Mouse (Mus musculus): ENCODE results near the gene Tas2r105. TPM values are rescaled to one million over a fixed set of nuclear protein-coding genes. Genes with fewer than 3 reads are reported as not detected.

Gene Tas2r105
- polyA plus RNA-seq (2015; fragmentation: Nextera tagmentation; extraction: Ambion mirVana), result not detected in 2 replicates

- WGBS, result 80% methylated on average over 1 of the region's 1 CpGs
- H3K27me3 ChIP-seq, result no peaks in the 10 kb centered on the region
- H3K4me1 ChIP-seq, result no peaks in the 10 kb centered on the region
- peaks cover 5% of the 10 kb centered on the region; the same call in 1 of the 2 replicates for H3K9me3 ChIP-seq
- H3K9ac ChIP-seq, result no peak within 1 kb of the TSS
- ATAC-seq (ENCODE audit: insufficient number of reproducible peaks, insufficient read depth, low FRiP score, low TSS enrichment, low read depth), result no peak
- no peaks in the 10 kb centered on the region for H3K36me3 ChIP-seq
- H3K27ac ChIP-seq, result no peak within 1 kb of the TSS
- H3K4me2 ChIP-seq, result no peak within 1 kb of the TSS
- no peak within 1 kb of the TSS for H3K4me3 ChIP-seq
Measured at GRCm38 (mm10) chr6:131687395-131687794, at the start of gene Tas2r105. Tas2r105 (minus strand) TSS chr6:131687495.

GRCm38 (mm10) chr6:131712803-131713202, 25.5 kb upstream of the Tas2r105 start:
- Histone ChIP-seq H3K27ac (no peak overlapping the region), H3K4me1 (no peaks in the 10 kb centered on the region), H3K4me2 (no peak overlapping the region), H3K4me3 (no peak overlapping the region), H3K9me3 (peaks cover 6% of the 10 kb centered on the region; the same call in 1 of the 2 replicates), H3K36me3 (no peaks in the 10 kb centered on the region), H3K27me3 (no peaks in the 10 kb centered on the region), H3K9ac (no peak overlapping the region)
- 43% methylated on average over 7 of the region's 7 CpGs for WGBS
- no peak for ATAC-seq (ENCODE audit: insufficient number of reproducible peaks, insufficient read depth, low FRiP score, low TSS enrichment, low read depth)

GRCm38 (mm10) chr6:131689963-131690362, 2.7 kb upstream of the Tas2r105 start, which contains the start of gene Tas2r114:
Tas2r114 (minus strand) TSS chr6:131690063.
- H3K27ac ChIP-seq, result no peak within 1 kb of the TSS
- no peak within 1 kb of the TSS for H3K4me2 ChIP-seq
- ATAC-seq (ENCODE audit: insufficient number of reproducible peaks, insufficient read depth, low FRiP score, low TSS enrichment, low read depth), result no peak
- H3K27me3 ChIP-seq, result no peaks in the 10 kb centered on the region
- H3K4me1 ChIP-seq, result no peaks in the 10 kb centered on the region
- H3K36me3 ChIP-seq, result no peaks in the 10 kb centered on the region
- H3K4me3 ChIP-seq, result no peak within 1 kb of the TSS
- peaks cover 5% of the 10 kb centered on the region; the same call in 1 of the 2 replicates for H3K9me3 ChIP-seq
- H3K9ac ChIP-seq, result no peak within 1 kb of the TSS

GRCm38 (mm10) chr6:131685644-131686043, 1.7 kb downstream of the Tas2r105 start, which contains the start of gene Tas2r104:
Tas2r104 (minus strand) TSS chr6:131685744.
- no peak for ATAC-seq (ENCODE audit: insufficient number of reproducible peaks, insufficient read depth, low FRiP score, low TSS enrichment, low read depth)
- Histone ChIP-seq H3K4me3 (no peak within 1 kb of the TSS), H3K27ac (no peak within 1 kb of the TSS), H3K9ac (no peak within 1 kb of the TSS), H3K4me2 (no peak within 1 kb of the TSS), H3K9me3 (no peaks in the 10 kb centered on the region; the same call in 1 of the 2 replicates), H3K36me3 (no peaks in the 10 kb centered on the region), H3K27me3 (no peaks in the 10 kb centered on the region), H3K4me1 (no peaks in the 10 kb centered on the region)
- WGBS, result 73% methylated on average over 1 of the region's 1 CpGs

- H3K4me2 ChIP-seq, result no peak within 1 kb of the TSS
- no peaks in the 10 kb centered on the region for H3K36me3 ChIP-seq
- no peak within 1 kb of the TSS for H3K27ac ChIP-seq
- H3K27me3 ChIP-seq, result no peaks in the 10 kb centered on the region
- peaks cover 4% of the 10 kb centered on the region; the same call in 1 of the 2 replicates for H3K9me3 ChIP-seq
- H3K4me3 ChIP-seq, result no peak within 1 kb of the TSS
- H3K4me1 ChIP-seq, result no peaks in the 10 kb centered on the region
- ATAC-seq (ENCODE audit: insufficient number of reproducible peaks, insufficient read depth, low FRiP score, low TSS enrichment, low read depth), result no peak
- 74% methylated on average over 3 of the region's 3 CpGs for WGBS
- no peak within 1 kb of the TSS for H3K9ac ChIP-seq
Measured at GRCm38 (mm10) chr6:131678786-131679185, 8.5 kb downstream of the Tas2r105 start, which contains the start of gene Tas2r106. Tas2r106 (minus strand) TSS chr6:131678886.

- H3K9ac ChIP-seq, result no peak within 1 kb of the TSS
- H3K36me3 ChIP-seq, result no peaks in the 10 kb centered on the region
- H3K4me1 ChIP-seq, result no peaks in the 10 kb centered on the region
- no peak within 1 kb of the TSS for H3K4me3 ChIP-seq
- no peak within 1 kb of the TSS for H3K27ac ChIP-seq
- H3K27me3 ChIP-seq, result no peaks in the 10 kb centered on the region
- peaks cover 2% of the 10 kb centered on the region; the same call in 1 of the 2 replicates for H3K9me3 ChIP-seq
- H3K4me2 ChIP-seq, result no peak within 1 kb of the TSS
- no peak for ATAC-seq (ENCODE audit: insufficient number of reproducible peaks, insufficient read depth, low FRiP score, low TSS enrichment, low read depth)
Measured at GRCm38 (mm10) chr6:131660049-131660448, 27.2 kb downstream of the Tas2r105 start, which contains the start of gene Tas2r107. Tas2r107 (minus strand) TSS chr6:131660149.

Other genes starting within 250 kb of the Tas2r105 start
- not detected in 2 replicates for gene 5430401F13Rik, start 201.1 kb downstream of the Tas2r105 start, polyA plus RNA-seq (2015; fragmentation: Nextera tagmentation; extraction: Ambion mirVana)
- gene Gm6619, start 201.1 kb downstream of the Tas2r105 start, polyA plus RNA-seq (2015; fragmentation: Nextera tagmentation; extraction: Ambion mirVana), result not detected in 2 replicates
- not detected in 2 replicates for gene Tas2r130, start 56.6 kb downstream of the Tas2r105 start, polyA plus RNA-seq (2015; fragmentation: Nextera tagmentation; extraction: Ambion mirVana)
- gene Tas2r107, start 27.3 kb downstream of the Tas2r105 start, polyA plus RNA-seq (2015; fragmentation: Nextera tagmentation; extraction: Ambion mirVana), result not detected in 2 replicates
- not detected in 2 replicates for gene Tas2r106, start 8.6 kb downstream of the Tas2r105 start, polyA plus RNA-seq (2015; fragmentation: Nextera tagmentation; extraction: Ambion mirVana)
- gene Tas2r104, start 1.8 kb downstream of the Tas2r105 start, polyA plus RNA-seq (2015; fragmentation: Nextera tagmentation; extraction: Ambion mirVana), result not detected in 2 replicates
- not detected in 2 replicates for gene Tas2r114, start 2.6 kb upstream of the Tas2r105 start, polyA plus RNA-seq (2015; fragmentation: Nextera tagmentation; extraction: Ambion mirVana)